Mouse (Mus musculus) liver, embryonic 12.5 days (tissue): ENCODE measurements around the gene Lrmp. TPM values are rescaled to one million over a fixed set of nuclear protein-coding genes. Genes with fewer than 3 reads are reported as not detected.
"Not testable (repeated sequence)": the region's sequence is repeated elsewhere in the genome, so short reads cannot be mapped to it uniquely, and the experiment has no call there.

Source experiments
- ATAC-seq: fragments of 200-750 bp; cut with Nextera tagmentation; 2 replicates; pipeline ENCODE4 v1.8.0; 2017; ENCODE audit warnings: moderate number of reproducible peaks, mild to moderate bottlenecking, moderate library complexity
- H3K27ac ChIP-seq: fragments of 300-500 bp; sonication (generic); 2 replicates; pipeline ENCODE4 v1.5.1; 2016; ENCODE audit warnings: mild to moderate bottlenecking
- H3K27me3 ChIP-seq: fragments of 300-500 bp; sonication (generic); replicated peaks from 2 replicates; pipeline ENCODE4 v1.6.1; 2016; ENCODE audit warnings: mild to moderate bottlenecking, moderate library complexity
- H3K36me3 ChIP-seq: fragments of 300-500 bp; sonication (generic); 2 replicates; pipeline ENCODE4 v1.6.1; 2016; ENCODE audit warnings: mild to moderate bottlenecking, moderate library complexity
- H3K4me1 ChIP-seq: fragments of 300-500 bp; sonication (generic); 2 replicates; pipeline ENCODE4 v1.6.1; 2016
- H3K4me2 ChIP-seq: fragments of 300-500 bp; sonication (generic); 2 replicates; pipeline ENCODE4 v1.6.1; 2016; ENCODE audit warnings: mild to moderate bottlenecking, moderate library complexity
- H3K4me3 ChIP-seq: fragments of 300-500 bp; sonication (generic); 2 replicates; pipeline ENCODE4 v1.5.1; 2016; ENCODE audit warnings: mild to moderate bottlenecking, moderate library complexity
- H3K9ac ChIP-seq: fragments of 300-500 bp; sonication (generic); 2 replicates; pipeline ENCODE4 v1.6.1; 2016; ENCODE audit warnings: mild to moderate bottlenecking, moderate library complexity
- H3K9me3 ChIP-seq: fragments of 300-500 bp; sonication (generic); replicated peaks from 2 replicates; pipeline ENCODE4 v1.6.1; 2016; ENCODE audit warnings: mild to moderate bottlenecking, moderate library complexity
- WGBS: fragments of 180-500 bp; shearing (Covaris S2); methylation state at CpG from one replicate; pipeline ENCODE4 v1.1.7; 2016; ENCODE audit not compliant: insufficient replicate concordance; 5-methylcytosine and 5-hydroxymethylcytosine counted together
- polyA plus RNA-seq: library from polyadenylated mRNA; unstranded; fragments of >200 nt; fragmentation: Nextera tagmentation; extraction: Ambion mirVana; gene quantifications from 2 replicates; pipeline ENCODE4 v1.2.1, GENCODE M21; 2016

The Lrmp gene
- polyA plus RNA-seq, 1 experiment from 2014 or later, result 20.6 TPM

DNA sequence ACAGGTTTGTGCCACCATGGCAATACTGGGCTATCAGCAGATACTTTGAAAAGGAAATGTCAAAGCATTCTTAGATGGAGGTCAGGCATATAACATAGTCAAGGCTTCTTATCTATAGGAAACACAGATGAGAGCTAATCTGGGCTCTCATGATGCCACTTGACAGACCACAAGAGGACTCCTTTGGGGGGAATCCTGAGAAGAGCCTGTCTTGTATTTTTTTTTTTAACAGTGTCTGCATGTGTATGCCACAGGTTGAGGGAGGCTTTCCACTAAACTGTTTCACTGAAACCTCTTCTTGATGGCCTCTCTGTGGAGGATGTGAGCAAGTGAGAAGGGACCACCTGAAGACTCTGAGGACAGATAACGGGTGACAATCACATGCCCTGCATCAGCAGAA, 9.2 kb downstream of the Lrmp start:
- Histone ChIP-seq H3K4me2 (peak overlapping the region; percentile 3), H3K27ac (0 out of 2 replicates have a peak overlapping the region, but pooled peaks have one; percentile 23), H3K27me3 (no peaks in the 10 kb centered on the region), H3K4me1 (peaks cover 70% of the 10 kb centered on the region), H3K36me3 (0 out of 2 replicates have a peak, but pooled peaks cover 4% of the 10 kb centered on the region), H3K4me3 (no peak overlapping the region), H3K9me3 (peaks cover 7% of the 10 kb centered on the region; the same call in 1 of the 2 replicates), H3K9ac (no peak overlapping the region)
- WGBS, result 15% methylated on average over 1 of the region's 1 CpGs
- ATAC-seq, result peak; percentile 74

DNA sequence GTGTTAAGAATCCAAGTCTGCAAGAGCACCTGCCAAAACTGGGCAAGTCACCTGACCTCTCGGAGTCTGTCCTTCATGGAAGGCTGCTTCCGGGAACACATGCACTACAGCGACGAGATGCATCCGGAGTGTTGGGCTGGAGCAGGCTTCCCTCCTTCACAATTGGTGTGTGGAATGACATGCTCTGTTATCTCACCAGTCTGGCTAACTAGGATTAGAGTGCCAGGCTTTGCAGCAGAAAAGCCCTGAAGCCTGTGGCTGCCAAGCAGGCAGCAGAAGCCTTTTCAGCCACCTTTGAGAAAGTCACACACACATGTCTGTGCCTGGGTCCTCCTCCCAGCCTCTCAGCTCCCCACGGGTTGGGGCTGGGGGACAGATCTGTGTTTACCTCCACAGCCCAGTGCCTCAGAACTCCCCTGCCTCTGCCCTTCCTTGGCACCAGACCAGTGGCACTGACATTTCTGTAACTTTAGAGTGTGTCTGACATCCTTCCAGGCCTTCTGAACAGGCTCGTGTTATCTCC, 10.2 kb downstream of the Lrmp start:
- ATAC-seq, result no peak
- H3K36me3 ChIP-seq, result 0 out of 2 replicates have a peak, but pooled peaks cover 4% of the 10 kb centered on the region
- H3K9ac ChIP-seq, result peak overlapping the region; percentile 31; the same call in 1 of the 2 replicates
- peaks cover 62% of the 10 kb centered on the region for H3K4me1 ChIP-seq
- no peaks in the 10 kb centered on the region for H3K27me3 ChIP-seq
- no peak overlapping the region for H3K4me3 ChIP-seq
- 33% methylated on average over 7 of the region's 7 CpGs for WGBS
- H3K4me2 ChIP-seq, result no peak overlapping the region
- 0 out of 2 replicates have a peak overlapping the region, but pooled peaks have one; percentile 16 for H3K27ac ChIP-seq
- peaks cover 7% of the 10 kb centered on the region; the same call in 1 of the 2 replicates for H3K9me3 ChIP-seq

DNA sequence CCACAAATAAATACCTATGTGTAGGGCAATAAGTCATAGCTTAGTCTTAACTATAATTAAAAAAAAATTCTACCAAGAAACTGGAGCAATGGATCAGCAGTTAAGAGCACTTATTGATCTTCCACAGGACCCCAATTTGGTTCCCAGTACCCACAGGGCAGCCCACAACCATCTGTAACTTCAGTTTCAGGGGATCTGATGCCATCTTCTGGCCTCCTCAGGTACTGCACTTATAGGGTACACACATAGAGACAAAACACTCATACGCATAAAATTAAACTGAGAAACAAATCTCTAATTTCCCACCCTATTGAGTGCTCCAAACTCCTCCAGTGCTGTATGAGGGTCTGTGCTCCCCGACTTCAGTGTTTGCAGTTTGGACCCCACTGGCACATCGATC, 12.2 kb downstream of the Lrmp start:
- Histone ChIP-seq H3K9ac (no peak overlapping the region), H3K9me3 (peaks cover 7% of the 10 kb centered on the region; the same call in 1 of the 2 replicates), H3K27me3 (no peaks in the 10 kb centered on the region), H3K4me3 (no peak overlapping the region), H3K4me1 (peaks cover 45% of the 10 kb centered on the region), H3K27ac (no peak overlapping the region), H3K36me3 (0 out of 2 replicates have a peak, but pooled peaks cover 4% of the 10 kb centered on the region), H3K4me2 (no peak overlapping the region)
- WGBS, result 82% methylated on average over 3 of the region's 3 CpGs
- ATAC-seq, result no peak

DNA sequence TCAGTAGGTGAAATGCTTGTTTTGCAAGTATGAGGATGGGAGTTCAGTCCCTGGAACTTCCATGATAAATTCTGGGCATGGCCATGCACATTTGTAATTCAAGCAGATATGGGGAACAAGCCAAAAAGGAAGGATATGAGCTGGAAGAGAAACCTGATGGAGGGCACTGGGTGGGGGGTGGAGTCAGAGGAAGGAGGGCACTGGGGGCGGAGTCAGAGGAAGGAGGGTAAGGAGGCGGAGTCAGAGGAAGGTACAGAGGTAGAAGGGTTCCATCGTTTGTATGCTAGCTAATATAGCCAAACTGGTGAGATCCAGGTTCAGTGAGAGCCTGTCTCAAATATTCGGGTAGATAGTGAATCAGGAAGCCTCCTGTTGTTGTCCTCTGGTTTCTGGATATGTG, 14.1 kb downstream of the Lrmp start:
- Histone ChIP-seq H3K27me3 (no peaks in the 10 kb centered on the region), H3K9ac (no peak overlapping the region), H3K4me3 (no peak overlapping the region), H3K4me2 (no peak overlapping the region), H3K4me1 (peaks cover 27% of the 10 kb centered on the region), H3K9me3 (peaks cover 7% of the 10 kb centered on the region; the same call in 1 of the 2 replicates), H3K36me3 (0 out of 2 replicates have a peak, but pooled peaks cover 4% of the 10 kb centered on the region), H3K27ac (no peak overlapping the region)
- no peak for ATAC-seq
- 59% methylated on average over 4 of the region's 4 CpGs for WGBS

DNA sequence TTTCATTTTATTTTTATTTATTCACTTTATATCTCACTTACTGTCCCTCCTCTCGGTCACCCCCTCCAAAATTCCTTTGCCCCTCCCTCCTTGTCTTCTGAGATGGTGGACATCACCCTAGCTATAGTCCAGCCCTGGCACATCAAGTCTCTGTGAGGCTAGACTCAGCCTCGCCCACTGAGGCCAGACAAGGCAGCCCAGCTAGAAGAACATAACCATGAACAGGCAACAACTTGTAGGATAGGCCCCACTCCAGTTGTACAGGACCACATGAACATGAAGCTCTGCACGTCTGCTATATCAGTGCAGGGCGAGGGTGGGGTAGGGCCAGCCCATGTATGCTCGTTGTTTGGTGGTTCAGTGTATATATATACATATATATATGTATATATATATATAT, 16.5 kb downstream of the Lrmp start:
- WGBS, result 49% methylated on average over 5 of the region's 5 CpGs
- peaks cover 7% of the 10 kb centered on the region; the same call in 1 of the 2 replicates for H3K9me3 ChIP-seq
- no peak overlapping the region for H3K9ac ChIP-seq
- peaks cover 13% of the 10 kb centered on the region; the same call in 1 of the 2 replicates for H3K4me1 ChIP-seq
- H3K36me3 ChIP-seq, result 0 out of 2 replicates have a peak, but pooled peaks cover 4% of the 10 kb centered on the region
- no peak overlapping the region for H3K27ac ChIP-seq
- ATAC-seq, result peak; percentile 30; the same call in 1 of the 2 replicates
- no peak overlapping the region for H3K4me3 ChIP-seq
- H3K4me2 ChIP-seq, result no peak overlapping the region
- no peaks in the 10 kb centered on the region for H3K27me3 ChIP-seq

DNA sequence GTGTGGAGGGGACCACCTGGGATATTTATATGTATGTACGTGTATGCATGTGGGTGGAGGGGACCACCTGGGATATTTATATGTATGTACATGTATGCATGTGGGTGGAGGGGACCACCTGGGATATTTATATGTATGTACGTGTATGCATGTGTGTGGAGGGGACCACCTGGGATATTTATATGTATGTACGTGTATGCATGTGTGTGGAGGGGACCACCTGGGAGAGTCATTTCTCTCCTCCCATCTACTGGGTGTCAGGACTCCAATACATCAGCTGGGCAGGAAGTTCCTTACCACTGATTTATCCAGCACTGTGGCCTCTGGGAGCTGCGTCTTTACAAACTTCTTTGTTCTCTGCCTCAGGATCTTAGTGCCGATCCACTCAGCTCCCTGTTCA, 17.5 kb downstream of the Lrmp start:
- WGBS, result 71% methylated on average over 5 of the region's 5 CpGs
- H3K36me3 ChIP-seq, H3K9ac ChIP-seq, ATAC-seq, H3K27me3 ChIP-seq, H3K27ac ChIP-seq, H3K9me3 ChIP-seq, H3K4me3 ChIP-seq, H3K4me2 ChIP-seq: not testable (repeated sequence)
- H3K4me1 ChIP-seq, result peaks cover 13% of the 10 kb centered on the region; the same call in 1 of the 2 replicates

DNA sequence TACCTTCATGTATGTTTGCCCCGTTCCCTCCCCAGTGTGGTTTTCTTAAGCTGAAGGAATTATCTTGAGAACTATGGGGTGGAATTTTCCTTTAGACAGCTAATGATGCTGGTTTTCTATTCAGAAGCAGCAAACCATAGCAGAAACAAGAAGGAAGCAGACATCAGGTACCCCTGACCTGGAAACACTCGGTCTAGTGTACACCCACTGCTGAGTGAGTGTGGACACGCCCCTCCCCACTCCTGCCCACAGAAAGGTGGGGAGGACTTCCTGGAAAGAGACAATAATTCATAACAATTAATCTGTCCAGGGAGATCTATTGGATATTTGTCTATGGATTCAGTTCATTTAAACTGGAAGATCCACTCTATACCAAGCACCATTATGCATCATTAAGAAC, 19.8 kb downstream of the Lrmp start:
- no peak overlapping the region for H3K9ac ChIP-seq
- no peak for ATAC-seq
- no peaks in the 10 kb centered on the region for H3K36me3 ChIP-seq
- H3K27ac ChIP-seq, result no peak overlapping the region
- no peaks in the 10 kb centered on the region for H3K9me3 ChIP-seq
- peaks cover 8% of the 10 kb centered on the region; the same call in 1 of the 2 replicates for H3K4me1 ChIP-seq
- H3K27me3 ChIP-seq, result no peaks in the 10 kb centered on the region
- WGBS, result 65% methylated on average over 3 of the region's 3 CpGs
- H3K4me3 ChIP-seq, result no peak overlapping the region
- H3K4me2 ChIP-seq, result no peak overlapping the region

DNA sequence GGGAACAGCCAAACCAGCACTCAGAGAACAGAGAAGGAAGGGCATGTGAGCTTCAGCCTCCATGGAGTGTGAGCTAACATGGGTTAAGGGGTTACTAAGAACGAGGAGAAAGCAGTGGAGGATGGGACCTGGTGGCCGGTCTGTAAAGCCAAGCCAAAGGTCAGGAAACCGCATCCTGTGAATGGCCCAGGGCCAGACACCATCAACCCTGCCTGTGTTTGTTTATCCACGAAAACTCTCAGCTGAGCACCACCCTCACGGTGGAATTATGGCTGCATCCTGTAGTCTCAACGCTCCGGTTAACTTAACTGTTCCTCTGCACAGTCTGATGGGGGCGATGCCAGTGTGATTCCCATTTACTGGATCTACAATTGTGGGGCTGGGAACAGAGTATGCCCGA, 20.4 kb downstream of the Lrmp start:
- no peak overlapping the region for H3K27ac ChIP-seq
- peak; percentile 49; the same call in 1 of the 2 replicates for ATAC-seq
- no peaks in the 10 kb centered on the region for H3K27me3 ChIP-seq
- H3K4me1 ChIP-seq, result peaks cover 13% of the 10 kb centered on the region; the same call in 1 of the 2 replicates
- H3K36me3 ChIP-seq, result no peaks in the 10 kb centered on the region
- H3K9ac ChIP-seq, result no peak overlapping the region
- H3K4me2 ChIP-seq, result no peak overlapping the region
- H3K4me3 ChIP-seq, result no peak overlapping the region
- no peaks in the 10 kb centered on the region for H3K9me3 ChIP-seq
- WGBS, result 62% methylated on average over 9 of the region's 9 CpGs

DNA sequence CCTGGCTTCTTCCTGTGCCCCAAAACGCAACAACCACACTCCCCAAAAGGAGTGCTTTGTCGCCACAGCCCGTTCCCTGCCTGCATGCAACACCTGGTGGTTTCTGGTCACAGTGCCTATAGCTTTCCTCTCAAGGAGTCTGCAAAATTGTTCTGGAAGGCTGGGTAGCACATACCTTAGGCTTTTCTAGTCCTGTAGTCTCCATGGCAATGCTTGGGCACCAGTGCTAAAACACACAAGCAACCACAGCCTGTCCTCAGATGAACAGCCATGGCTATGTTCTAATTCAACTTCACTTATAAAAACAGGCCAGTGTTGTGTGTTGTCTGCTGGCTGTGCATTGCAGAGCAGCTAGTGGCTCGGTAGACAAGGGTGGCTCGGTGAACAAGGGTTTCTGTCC, 21.4 kb downstream of the Lrmp start:
- Histone ChIP-seq H3K9me3 (no peaks in the 10 kb centered on the region), H3K9ac (no peak overlapping the region), H3K4me1 (peaks cover 21% of the 10 kb centered on the region; the same call in 1 of the 2 replicates), H3K4me3 (no peak overlapping the region), H3K4me2 (no peak overlapping the region), H3K36me3 (no peaks in the 10 kb centered on the region), H3K27ac (no peak overlapping the region), H3K27me3 (no peaks in the 10 kb centered on the region)
- ATAC-seq, result no peak
- WGBS, result 76% methylated on average over 5 of the region's 5 CpGs

DNA sequence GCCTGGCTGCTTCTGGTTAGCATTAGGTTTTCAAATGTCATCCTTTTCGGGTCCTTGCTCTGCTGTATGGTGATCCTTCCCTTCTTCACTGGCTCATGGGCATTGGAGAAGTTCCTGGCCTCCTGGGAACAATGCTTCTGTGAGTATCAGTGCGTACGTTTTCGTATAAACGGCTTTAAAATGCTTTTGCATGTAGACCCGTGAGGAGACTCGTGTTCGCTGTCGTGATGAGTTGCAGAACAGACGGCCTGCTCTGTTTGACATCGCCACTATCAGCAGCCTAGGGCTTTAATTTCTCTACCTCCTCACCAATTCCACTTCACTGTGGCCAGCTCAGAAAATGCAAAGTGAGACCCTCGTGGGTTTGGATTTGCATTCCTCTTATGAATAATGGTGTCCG, 23.8 kb downstream of the Lrmp start:
- Histone ChIP-seq H3K9me3 (no peaks in the 10 kb centered on the region), H3K4me3 (no peak overlapping the region), H3K27me3 (no peaks in the 10 kb centered on the region), H3K4me2 (no peak overlapping the region), H3K36me3 (no peaks in the 10 kb centered on the region), H3K4me1 (peaks cover 17% of the 10 kb centered on the region; the same call in 1 of the 2 replicates), H3K9ac (no peak overlapping the region), H3K27ac (no peak overlapping the region)
- no peak for ATAC-seq
- 73% methylated on average over 13 of the region's 13 CpGs for WGBS

DNA sequence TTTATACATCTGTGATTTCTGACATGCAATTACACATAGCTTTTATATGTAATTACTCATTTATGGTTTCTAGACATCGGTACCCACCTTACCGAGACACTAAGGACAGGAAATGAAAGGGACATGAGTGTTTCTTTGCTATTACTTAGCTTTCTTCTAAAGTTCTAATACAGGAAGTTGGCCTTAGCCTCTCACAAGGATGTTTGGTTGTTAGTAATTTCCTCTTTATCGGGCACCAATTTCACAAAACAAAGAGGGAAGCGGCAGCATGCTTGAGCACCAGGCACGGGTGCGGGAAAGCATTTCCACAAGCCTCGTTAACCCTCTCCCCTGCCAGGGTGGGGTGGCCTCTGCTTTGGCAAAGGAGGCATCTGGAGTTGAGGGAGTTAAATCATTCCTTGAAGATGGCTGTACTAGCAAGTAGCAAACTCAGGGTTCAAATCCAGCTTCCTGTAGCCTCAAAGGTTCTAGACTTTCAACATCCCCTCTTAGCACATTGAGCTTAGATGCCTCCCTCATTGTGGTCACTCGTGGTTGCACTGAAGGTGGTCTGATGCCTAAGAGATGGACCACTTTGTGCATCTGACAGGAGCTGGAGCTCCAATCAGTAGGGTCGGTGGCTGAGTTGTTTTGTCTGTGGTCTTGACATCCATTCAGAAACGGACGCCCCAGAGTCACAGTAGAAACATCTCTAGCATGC, 24.5 kb downstream of the Lrmp start:
- Histone ChIP-seq H3K4me1 (peaks cover 17% of the 10 kb centered on the region; the same call in 1 of the 2 replicates), H3K9ac (no peak overlapping the region), H3K36me3 (no peaks in the 10 kb centered on the region), H3K27me3 (no peaks in the 10 kb centered on the region), H3K4me3 (no peak overlapping the region), H3K27ac (no peak overlapping the region), H3K9me3 (no peaks in the 10 kb centered on the region), H3K4me2 (no peak overlapping the region)
- WGBS, result 53% methylated on average over 11 of the region's 11 CpGs
- ATAC-seq, result no peak

DNA sequence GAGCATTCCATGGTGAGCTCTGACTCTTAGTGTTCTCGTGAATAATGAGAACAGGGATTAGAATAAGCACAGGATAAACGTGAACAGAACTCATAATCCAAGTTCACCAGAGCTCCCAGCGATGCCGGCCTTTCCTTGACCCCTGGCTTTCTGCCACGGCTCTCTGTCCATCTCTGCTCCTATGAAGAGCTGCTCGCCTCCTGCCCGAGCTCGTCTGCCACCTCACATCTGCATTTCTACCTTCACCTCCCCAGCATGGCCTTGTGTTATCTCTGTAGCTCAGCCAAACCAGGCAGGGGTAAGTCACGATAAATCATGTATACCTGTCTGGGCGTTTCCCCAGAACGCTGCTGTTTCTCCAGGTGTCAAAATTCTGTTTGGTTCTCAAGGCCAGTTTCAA, 25.3 kb downstream of the Lrmp start:
- no peak for ATAC-seq
- no peak overlapping the region for H3K4me2 ChIP-seq
- no peaks in the 10 kb centered on the region for H3K27me3 ChIP-seq
- H3K9me3 ChIP-seq, result no peaks in the 10 kb centered on the region
- no peak overlapping the region for H3K27ac ChIP-seq
- peaks cover 17% of the 10 kb centered on the region; the same call in 1 of the 2 replicates for H3K4me1 ChIP-seq
- WGBS, result 62% methylated on average over 11 of the region's 11 CpGs
- H3K4me3 ChIP-seq, result no peak overlapping the region
- H3K36me3 ChIP-seq, result no peaks in the 10 kb centered on the region
- no peak overlapping the region for H3K9ac ChIP-seq
